Mouse (Mus musculus): ENCODE data around the gene Zfp638.

Gene Zfp638

GRCm38 (mm10) chr6:83890281-83891015 lies 23.5 kb downstream of the Zfp638 start:
- no peak for DNase-seq (ENCODE audit: low read depth, low spot score)

- DNase-seq (ENCODE audit: low read depth, low spot score): no peak
Observed at GRCm38 (mm10) chr6:83891251-83891650, 24.3 kb downstream of the Zfp638 start.

GRCm38 (mm10) chr6:83891687-83892086 lies 24.8 kb downstream of the Zfp638 start:
- DNase-seq (ENCODE audit: low read depth, low spot score): no peak

- DNase-seq (ENCODE audit: low read depth, low spot score): no peak
Observed at GRCm38 (mm10) chr6:83893086-83893485, 26.2 kb downstream of the Zfp638 start.

GRCm38 (mm10) chr6:83893584-83893983 lies 26.7 kb downstream of the Zfp638 start:
- DNase-seq (ENCODE audit: low read depth, low spot score): no peak

GRCm38 (mm10) chr6:83899142-83899541 lies 32.2 kb downstream of the Zfp638 start:
- DNase-seq (ENCODE audit: low read depth, low spot score): no peak

- no peak for DNase-seq (ENCODE audit: low read depth, low spot score)
Observed at GRCm38 (mm10) chr6:83905276-83905675, 38.4 kb downstream of the Zfp638 start.

GRCm38 (mm10) chr6:83906659-83907058 lies 39.8 kb downstream of the Zfp638 start:
- no peak for DNase-seq (ENCODE audit: low read depth, low spot score)

GRCm38 (mm10) chr6:83908386-83908785 lies 41.5 kb downstream of the Zfp638 start:
- DNase-seq (ENCODE audit: low read depth, low spot score): no peak

- no peak for DNase-seq (ENCODE audit: low read depth, low spot score)
Observed at GRCm38 (mm10) chr6:83913710-83914109, 46.8 kb downstream of the Zfp638 start.

GRCm38 (mm10) chr6:83914183-83914719 lies 47.3 kb downstream of the Zfp638 start:
- DNase-seq (ENCODE audit: low read depth, low spot score): peak; percentile 97

- DNase-seq (ENCODE audit: low read depth, low spot score): no peak
Observed at GRCm38 (mm10) chr6:83914720-83915271, 47.9 kb downstream of the Zfp638 start.

GRCm38 (mm10) chr6:83927418-83927817 lies 60.5 kb downstream of the Zfp638 start:
- peak; percentile 53 for DNase-seq (ENCODE audit: low read depth, low spot score)

- DNase-seq (ENCODE audit: low read depth, low spot score): peak; percentile 28
Observed at GRCm38 (mm10) chr6:83928225-83928624, 61.3 kb downstream of the Zfp638 start.

GRCm38 (mm10) chr6:83939492-83939891 lies 72.6 kb downstream of the Zfp638 start:
- DNase-seq (ENCODE audit: low read depth, low spot score): no peak

GRCm38 (mm10) chr6:83942806-83943205 lies 75.9 kb downstream of the Zfp638 start:
- no peak for DNase-seq (ENCODE audit: low read depth, low spot score)

GRCm38 (mm10) chr6:83953603-83954002 lies 86.7 kb downstream of the Zfp638 start:
- no peak for DNase-seq (ENCODE audit: low read depth, low spot score)

GRCm38 (mm10) chr6:83987642-83988041 lies 120.7 kb downstream of the Zfp638 start:
- DNase-seq (ENCODE audit: low read depth, low spot score): no peak

GRCm38 (mm10) chr6:84002716-84003115 lies 135.8 kb downstream of the Zfp638 start:
- no peak for DNase-seq (ENCODE audit: low read depth, low spot score)

- no peak for DNase-seq (ENCODE audit: low read depth, low spot score)
Observed at GRCm38 (mm10) chr6:84004295-84004694, 137.4 kb downstream of the Zfp638 start.

- peak; percentile 62 for DNase-seq (ENCODE audit: low read depth, low spot score)
Observed at GRCm38 (mm10) chr6:84008363-84009171, 141.7 kb downstream of the Zfp638 start, which contains the start of gene Dysf. Gene Dysf (plus strand): TSS chr6:84008590.
